Mouse (Mus musculus) liver, embryonic 14.5 days (tissue): Measurements from ENCODE around the gene Pmpca.

Experiments used
- CTCF ChIP-seq: IDR thresholded peaks from 2 replicates; pipeline ENCODE4 v1.5.1; 2016; ENCODE audit warnings: antibody characterized with exemption, low read depth, control low read depth
- EP300 ChIP-seq: IDR thresholded peaks from 2 replicates; pipeline ENCODE4 v1.6.1; 2016; ENCODE audit warnings: antibody characterized with exemption, low read depth

GRCm38 (mm10) chr2:26441688-26442087 is 52.5 kb downstream of the Pmpca start:
- TF ChIP-seq EP300 = no peak
- TF ChIP-seq CTCF = no peak
